Mouse (Mus musculus) spleen, postnatal 36 days (tissue): Measurements from ENCODE around the gene Phf12.
A peak's percentile ranks its signal among the peaks of the same experiment; 100 is the strongest.

Source experiments
- DNase-seq, 2 experiments: peaks; one replicate each; pipeline ENCODE4 v3.0.0; 2022; ENCODE audit warnings: low spot score in 2 of 2, mixed read lengths in 1 of 2

The Phf12 gene

GRCm38 (mm10) chr11:78073577-78074276 is 91.2 kb downstream of the Phf12 start:
- peak; percentile 42 to 58 for DNase-seq

GRCm38 (mm10) chr11:78074277-78074652 is 91.7 kb downstream of the Phf12 start:
- DNase-seq = no peak

GRCm38 (mm10) chr11:78074666-78075065 is 92.1 kb downstream of the Phf12 start:
- DNase-seq = no peak
